Mouse (Mus musculus) intestine, embryonic 16.5 days (tissue): ENCODE measurements around the gene Sort1. TPM values are rescaled to one million over a fixed set of nuclear protein-coding genes. Genes with fewer than 3 reads are reported as not detected.
"Not testable (repeated sequence)": the region's sequence is repeated elsewhere in the genome, so short reads cannot be mapped to it uniquely, and the experiment has no call there.

Source experiments
- ATAC-seq: fragments of 200-750 bp; cut with Nextera tagmentation; 2 replicates; pipeline ENCODE4 v1.8.0; 2017; ENCODE audit warnings: moderate TSS enrichment, moderate library complexity
- H3K27ac ChIP-seq: fragments of 300-500 bp; sonication (generic); 2 replicates; pipeline ENCODE4 v1.5.1; 2014; ENCODE audit warnings: mild to moderate bottlenecking, low read length
- H3K27me3 ChIP-seq: fragments of 300-500 bp; sonication (generic); replicated peaks from 2 replicates; pipeline ENCODE4 v1.6.1; 2014; ENCODE audit warnings: low read length, control low read depth, mixed read lengths; ENCODE audit not compliant: control insufficient read depth, insufficient read depth
- H3K36me3 ChIP-seq: fragments of 300-500 bp; sonication (generic); 2 replicates; pipeline ENCODE4 v1.6.1; 2014; ENCODE audit warnings: low read length, control low read depth; ENCODE audit not compliant: control insufficient read depth, insufficient read depth
- H3K4me1 ChIP-seq: fragments of 300-500 bp; sonication (generic); 2 replicates; pipeline ENCODE4 v1.6.1; 2014; ENCODE audit warnings: low read length, control low read depth, mixed read lengths; ENCODE audit not compliant: control insufficient read depth, insufficient read depth
- H3K4me2 ChIP-seq: fragments of 300-500 bp; sonication (generic); 2 replicates; pipeline ENCODE4 v1.6.1; 2014; ENCODE audit warnings: low read depth, low read length, control low read depth
- H3K4me3 ChIP-seq: fragments of 300-500 bp; sonication (generic); 2 replicates; pipeline ENCODE4 v1.5.1; 2014; ENCODE audit warnings: mild to moderate bottlenecking, low read length
- H3K9ac ChIP-seq: fragments of 300-500 bp; sonication (generic); 2 replicates; pipeline ENCODE4 v1.6.1; 2014; ENCODE audit warnings: low read depth, low read length
- H3K9me3 ChIP-seq: fragments of 300-500 bp; sonication (generic); 2 replicates; pipeline ENCODE4 v1.6.1; 2016; ENCODE audit warnings: low read length, control low read depth; ENCODE audit not compliant: control insufficient read depth
- WGBS: fragments of 180-500 bp; shearing (Covaris S2); extraction: QIAGEN DNeasy Blood & Tissue Kit; methylation state at CpG from one replicate; pipeline ENCODE4 v1.1.7; 2014; 5-methylcytosine and 5-hydroxymethylcytosine counted together
- polyA plus RNA-seq: library from polyadenylated mRNA; unstranded; fragments of >200 nt; fragmentation: Nextera tagmentation; extraction: Ambion mirVana; gene quantifications from 2 replicates; pipeline ENCODE4 v1.2.1, GENCODE M21; 2015

Gene Sort1
- polyA plus RNA-seq: 3.7 and 4.3 TPM in 2 replicates

DNA sequence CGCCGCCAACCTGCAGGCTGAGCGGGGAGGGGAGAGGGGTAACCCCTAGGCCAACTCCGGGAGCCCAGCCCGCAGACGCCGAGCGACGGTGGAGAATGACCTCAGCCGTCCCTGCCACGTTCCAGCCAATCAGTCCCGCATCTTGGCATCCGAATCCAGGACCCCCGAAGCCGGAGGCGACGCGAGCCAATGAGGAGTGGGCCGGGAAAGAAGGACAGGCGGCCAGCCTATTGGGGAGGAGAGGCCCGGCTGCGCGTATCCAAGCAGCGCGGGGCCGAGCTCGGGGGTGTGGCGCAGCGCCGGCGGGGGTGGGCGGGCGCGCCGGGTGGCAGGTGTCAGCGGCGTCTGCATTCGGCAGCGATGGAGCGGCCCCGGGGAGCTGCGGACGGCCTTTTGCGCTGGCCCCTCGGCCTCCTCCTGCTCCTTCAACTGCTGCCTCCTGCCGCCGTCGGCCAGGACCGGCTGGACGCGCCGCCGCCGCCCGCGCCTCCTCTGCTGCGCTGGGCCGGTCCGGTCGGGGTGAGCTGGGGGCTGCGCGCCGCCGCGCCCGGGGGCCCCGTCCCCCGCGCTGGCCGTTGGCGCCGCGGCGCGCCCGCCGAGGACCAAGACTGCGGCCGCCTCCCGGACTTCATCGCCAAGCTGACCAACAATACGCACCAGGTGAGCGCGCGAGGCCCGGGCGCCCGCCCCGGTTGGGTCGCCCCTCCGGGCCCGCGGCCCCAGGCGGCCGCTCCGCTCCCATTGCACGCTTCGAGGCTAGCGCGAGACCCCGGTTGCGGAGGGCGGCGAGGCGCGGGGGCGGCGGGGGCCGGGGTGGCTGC is at the start of gene Sort1:
TSS of gene Sort1 (plus strand) at position 302 of the 821 bp plus-strand sequence.
- peak within 1 kb of the TSS; percentile 85 for H3K4me3 ChIP-seq
- H3K9me3 ChIP-seq: no peaks in the 10 kb centered on the region
- no peaks in the 10 kb centered on the region; the same call in 1 of the 2 replicates for H3K27me3 ChIP-seq
- ATAC-seq: peak; percentile 95
- H3K36me3 ChIP-seq: no peaks in the 10 kb centered on the region
- WGBS: under 1% methylated on average over 89 of the region's 109 CpGs
- peak within 1 kb of the TSS; percentile 41 for H3K27ac ChIP-seq
- peak within 1 kb of the TSS; percentile 82 for H3K9ac ChIP-seq
- peaks cover 46% of the 10 kb centered on the region for H3K4me1 ChIP-seq
- peak within 1 kb of the TSS; percentile 96 for H3K4me2 ChIP-seq

DNA sequence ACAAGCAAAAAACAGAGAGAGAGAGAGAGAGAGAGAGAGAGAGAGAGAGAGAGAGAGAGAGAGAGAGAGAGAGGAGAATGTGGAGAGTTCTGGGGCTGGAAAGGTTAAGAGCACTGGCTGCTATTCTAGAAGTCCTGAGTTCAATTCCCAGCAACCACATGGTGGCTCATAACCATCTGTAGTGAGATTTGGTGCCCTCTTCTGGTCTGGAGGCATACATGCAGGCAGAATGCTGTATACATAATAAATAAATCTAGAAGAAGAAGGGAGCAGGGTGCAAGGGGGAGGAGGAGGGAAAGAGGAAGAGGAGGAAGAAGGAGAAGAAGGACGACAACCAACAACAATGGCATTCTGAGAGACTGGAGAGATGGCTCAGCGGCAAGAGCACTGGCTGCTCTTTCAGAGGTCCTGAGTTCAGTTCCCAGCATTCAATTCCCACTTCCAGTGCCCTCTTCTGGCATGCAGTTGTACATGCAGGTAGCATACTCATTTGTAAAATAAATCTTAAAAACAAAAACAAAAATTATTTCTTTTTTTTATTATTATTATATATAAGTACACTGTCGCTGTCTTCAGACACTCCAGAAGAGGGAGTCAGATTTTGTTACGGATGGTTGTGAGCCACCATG is 46.3 kb upstream of the Sort1 start:
- H3K36me3 ChIP-seq, H3K9me3 ChIP-seq, H3K9ac ChIP-seq, H3K4me2 ChIP-seq, H3K4me1 ChIP-seq, H3K4me3 ChIP-seq, H3K27ac ChIP-seq, H3K27me3 ChIP-seq, ATAC-seq: not testable (repeated sequence)
- WGBS: 87% methylated on average over 4 of the region's 4 CpGs

DNA sequence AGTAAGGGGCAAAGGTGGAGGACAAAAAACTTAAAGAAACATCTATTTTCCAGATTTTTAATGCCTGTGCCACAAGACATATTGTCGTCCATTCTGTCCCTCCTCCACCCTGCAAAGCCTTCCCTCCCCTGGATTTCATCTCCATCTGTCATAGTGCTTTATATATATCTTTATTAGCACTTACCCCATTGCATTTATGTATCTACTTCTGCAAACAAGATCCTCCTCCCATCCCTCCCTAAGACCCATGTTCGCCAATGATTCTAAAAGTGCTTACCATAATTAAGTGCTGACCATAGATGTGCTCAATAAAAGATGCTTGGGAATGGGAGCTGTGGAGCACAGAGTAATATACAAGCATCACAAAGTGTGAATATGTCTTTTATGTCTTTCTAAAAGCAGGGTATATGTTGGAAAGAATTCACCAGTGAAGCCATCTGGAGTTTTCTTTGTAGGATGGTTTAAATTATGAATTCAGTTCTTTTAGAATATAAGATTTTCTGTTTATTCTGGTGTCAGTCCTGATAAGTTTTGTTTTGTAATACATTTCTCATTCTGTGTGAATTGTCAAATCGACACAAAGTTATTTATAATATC is 42.5 kb upstream of the Sort1 start:
- Histone ChIP-seq H3K27me3 (no peaks in the 10 kb centered on the region), H3K4me1 (no peaks in the 10 kb centered on the region), H3K4me2 (no peak overlapping the region), H3K27ac (no peak overlapping the region), H3K4me3 (no peak overlapping the region), H3K9ac (no peak overlapping the region), H3K36me3 (no peaks in the 10 kb centered on the region), H3K9me3 (no peaks in the 10 kb centered on the region)
- 91% methylated on average over 3 of the region's 3 CpGs for WGBS
- no peak for ATAC-seq

DNA sequence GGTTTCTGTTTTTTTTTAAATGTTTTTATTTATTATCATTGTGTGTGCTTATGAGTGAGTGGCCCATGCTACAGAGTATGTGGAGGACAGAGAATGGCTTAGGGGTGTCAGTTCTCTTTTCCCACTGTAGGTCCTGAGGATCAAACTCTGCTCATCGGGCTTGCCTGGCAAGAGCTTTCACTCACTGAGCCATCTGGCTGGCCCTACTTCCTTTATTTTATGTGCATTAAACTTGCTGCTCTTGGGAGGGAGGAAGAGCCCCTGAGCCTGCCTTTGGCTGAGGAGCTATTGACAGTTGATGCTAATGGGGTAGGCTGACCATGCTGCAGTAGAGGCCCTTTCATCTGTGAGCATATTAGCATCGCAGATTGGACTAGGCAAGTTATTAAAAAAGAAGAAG is 37.0 kb upstream of the Sort1 start:
- Histone ChIP-seq H3K4me2 (no peak overlapping the region), H3K36me3 (no peaks in the 10 kb centered on the region), H3K9ac (no peak overlapping the region), H3K27ac (no peak overlapping the region), H3K4me1 (no peaks in the 10 kb centered on the region), H3K27me3 (no peaks in the 10 kb centered on the region), H3K9me3 (no peaks in the 10 kb centered on the region), H3K4me3 (no peak overlapping the region)
- WGBS: 85% methylated on average over 2 of the region's 2 CpGs
- ATAC-seq: no peak

DNA sequence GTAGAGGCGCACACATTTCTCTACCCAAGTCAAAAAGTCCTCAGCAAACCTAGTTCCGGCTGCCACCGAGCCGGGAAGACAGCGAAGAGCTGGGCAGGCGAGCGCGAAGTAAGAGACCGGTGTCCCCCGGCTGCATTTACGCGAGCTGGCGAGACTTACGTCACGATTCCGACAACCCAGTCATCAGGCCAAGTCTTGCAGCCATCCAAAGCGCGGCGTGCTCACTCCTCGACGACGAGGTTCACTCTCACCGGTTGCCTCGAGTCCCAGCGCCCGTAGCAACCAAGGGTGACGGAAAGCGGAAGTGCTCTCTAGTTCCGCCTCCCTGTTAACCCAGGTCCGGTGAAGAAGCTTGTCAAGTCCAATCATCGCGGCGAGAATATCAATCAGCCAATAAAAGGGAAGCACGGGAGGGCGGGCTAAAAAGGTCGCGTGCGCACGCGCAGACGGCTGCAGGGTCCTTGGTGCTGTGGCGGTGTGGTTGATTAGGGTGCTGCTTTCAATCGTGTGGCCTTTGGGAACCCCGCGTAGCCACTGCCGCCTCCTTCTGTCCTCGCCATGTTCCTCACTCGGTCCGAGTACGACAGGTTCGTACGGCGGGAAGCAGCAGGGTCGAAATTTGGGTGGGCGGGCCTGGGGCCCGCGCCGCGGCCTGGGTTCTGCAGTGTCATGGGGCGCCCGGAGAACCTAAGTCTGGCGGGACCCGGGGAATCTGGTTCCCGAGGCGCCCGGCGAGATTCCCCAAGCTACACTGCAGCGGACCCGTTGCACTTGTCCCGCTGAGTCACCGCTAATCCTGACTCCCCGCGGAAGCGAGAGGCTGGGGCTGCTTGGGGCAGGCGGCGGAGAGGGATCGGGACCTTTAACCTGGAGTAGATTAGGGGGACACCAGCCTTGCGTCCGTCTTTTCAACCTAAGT is 26.9 kb upstream of the Sort1 start, which contains the start of gene Psma5:
TSS of gene Psma5 (plus strand) at position 208 of the 919 bp plus-strand sequence.
- Histone ChIP-seq H3K4me2 (peak within 1 kb of the TSS; percentile 81), H3K4me3 (peak within 1 kb of the TSS; percentile 97), H3K36me3 (no peaks in the 10 kb centered on the region), H3K27me3 (no peaks in the 10 kb centered on the region), H3K4me1 (peaks cover 8% of the 10 kb centered on the region), H3K9ac (peak within 1 kb of the TSS; percentile 93), H3K27ac (peak within 1 kb of the TSS; percentile 68), H3K9me3 (no peaks in the 10 kb centered on the region)
- under 1% methylated on average over 76 of the region's 79 CpGs for WGBS
- ATAC-seq: peak; percentile 99

DNA sequence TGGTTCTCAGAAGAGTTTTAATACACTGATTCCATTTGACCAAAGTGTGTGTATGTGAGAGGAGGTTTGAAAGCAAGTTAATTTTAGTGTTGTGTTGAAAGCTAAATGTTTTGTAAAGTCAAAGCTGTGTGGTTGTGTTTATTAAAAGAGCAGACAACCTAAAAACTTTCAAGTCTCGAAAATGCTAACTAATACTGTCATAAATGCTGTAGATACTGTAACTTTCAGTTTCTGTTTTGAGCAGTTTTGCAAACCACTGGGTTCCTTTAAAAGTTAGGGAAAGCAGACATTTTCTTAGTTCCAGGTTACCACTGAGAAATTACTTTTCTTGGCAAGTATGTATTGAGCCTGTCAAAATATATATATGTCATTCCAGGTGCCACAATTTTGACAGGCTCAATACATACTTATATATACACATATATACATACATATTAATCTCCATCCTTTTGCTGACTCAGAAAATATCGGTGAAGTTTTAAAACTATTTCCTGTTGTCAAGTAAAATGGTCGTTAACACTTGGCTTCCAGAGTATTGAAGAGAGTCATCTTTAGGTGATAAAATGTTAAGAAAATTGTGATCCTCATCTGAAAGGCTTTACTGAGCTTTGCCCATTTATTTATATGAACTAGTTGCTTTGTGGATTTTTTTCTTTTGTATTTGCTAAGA is 25.9 kb upstream of the Sort1 start:
- no peak overlapping the region for H3K27ac ChIP-seq
- H3K4me2 ChIP-seq: peak overlapping the region; percentile 81
- H3K4me3 ChIP-seq: peak overlapping the region; percentile 97
- H3K9me3 ChIP-seq: no peaks in the 10 kb centered on the region
- H3K4me1 ChIP-seq: peaks cover 8% of the 10 kb centered on the region
- 67% methylated on average over 3 of the region's 3 CpGs for WGBS
- no peak for ATAC-seq
- 0 out of 2 replicates have a peak, but pooled peaks cover 4% of the 10 kb centered on the region for H3K36me3 ChIP-seq
- no peaks in the 10 kb centered on the region for H3K27me3 ChIP-seq
- peak overlapping the region; percentile 93 for H3K9ac ChIP-seq

DNA sequence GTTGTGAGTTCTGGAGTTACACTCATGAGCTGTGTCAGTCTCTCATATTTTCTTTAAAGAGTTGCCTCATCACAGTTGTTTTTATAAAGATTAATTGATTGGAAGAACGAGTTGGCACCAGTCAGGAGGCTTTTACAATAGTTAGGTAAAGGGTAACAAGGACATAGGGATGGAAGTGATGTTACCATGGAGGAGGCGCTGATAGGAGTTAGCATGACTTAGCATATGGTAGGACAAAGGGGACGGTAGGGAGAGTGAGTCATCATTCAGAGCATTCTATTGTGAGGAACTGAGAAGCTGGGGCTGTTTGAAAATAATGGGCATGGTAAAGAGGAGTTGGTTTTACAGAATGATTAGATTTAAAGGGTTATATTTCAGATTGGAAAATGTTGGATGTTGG is 24.6 kb upstream of the Sort1 start:
- Histone ChIP-seq H3K4me1 (peaks cover 8% of the 10 kb centered on the region), H3K4me2 (no peak overlapping the region), H3K27ac (no peak overlapping the region), H3K9me3 (no peaks in the 10 kb centered on the region), H3K36me3 (0 out of 2 replicates have a peak, but pooled peaks cover 7% of the 10 kb centered on the region), H3K27me3 (no peaks in the 10 kb centered on the region), H3K4me3 (no peak overlapping the region), H3K9ac (no peak overlapping the region)
- ATAC-seq: no peak
- 71% methylated on average over 3 of the region's 3 CpGs for WGBS

DNA sequence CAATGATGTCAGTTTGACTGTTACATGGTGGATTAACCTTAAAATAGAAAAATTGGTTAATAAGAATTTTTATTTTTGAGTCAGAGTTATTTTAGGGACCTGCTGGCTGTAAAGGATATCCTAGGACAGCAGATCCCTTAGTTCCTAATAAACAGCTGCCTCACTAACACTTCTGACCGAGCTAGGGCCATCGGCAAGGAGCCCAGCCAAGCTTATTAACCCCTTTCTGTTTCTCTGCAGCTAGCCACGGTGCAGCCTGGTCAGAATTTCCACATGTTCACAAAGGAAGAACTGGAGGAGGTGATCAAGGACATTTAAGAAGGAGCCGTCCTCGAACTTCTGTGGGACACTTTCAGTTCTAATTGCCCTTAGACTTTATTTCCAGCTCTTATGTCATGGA is 4.4 kb upstream of the Sort1 start:
- not testable (repeated sequence) for H3K36me3 ChIP-seq, ATAC-seq
- WGBS: 67% methylated on average over 5 of the region's 5 CpGs

More for the DNA sequence above, 4.4 kb upstream of the Sort1 start:
- not testable (repeated sequence) for H3K27ac ChIP-seq, H3K4me2 ChIP-seq, H3K4me1 ChIP-seq, H3K9me3 ChIP-seq, H3K9ac ChIP-seq, H3K27me3 ChIP-seq, H3K4me3 ChIP-seq
